Mouse (Mus musculus): ENCODE data around the gene Ubr3. TPM values are rescaled to one million over a fixed set of nuclear protein-coding genes. Genes with fewer than 3 reads are reported as not detected.

The Ubr3 gene
- total RNA-seq, 2 experiments from 2014 or later = 67.0 to 84.1 TPM

GRCm38 (mm10) chr2:70034895-70035294 is 137.8 kb downstream of the Ubr3 start:
- no peak for DNase-seq

GRCm38 (mm10) chr2:70035358-70035757 is 138.3 kb downstream of the Ubr3 start:
- DNase-seq = no peak

- peak; percentile 40 for DNase-seq
Observed at GRCm38 (mm10) chr2:70037221-70037620, 140.2 kb downstream of the Ubr3 start.

- DNase-seq = no peak
Observed at GRCm38 (mm10) chr2:70038752-70039151, 141.7 kb downstream of the Ubr3 start, which contains the start of gene Myo3b. Gene Myo3b (plus strand): TSS chr2:70039126.

- DNase-seq = no peak
Observed at GRCm38 (mm10) chr2:70044466-70044865, 147.4 kb downstream of the Ubr3 start.

- no peak for DNase-seq
Observed at GRCm38 (mm10) chr2:70047868-70048267, 150.8 kb downstream of the Ubr3 start.

GRCm38 (mm10) chr2:70053803-70054202 is 156.8 kb downstream of the Ubr3 start:
- DNase-seq = no peak

GRCm38 (mm10) chr2:70058201-70058600 is 161.2 kb downstream of the Ubr3 start:
- no peak for DNase-seq

- DNase-seq = no peak
Observed at GRCm38 (mm10) chr2:70060359-70061345, 163.6 kb downstream of the Ubr3 start.

GRCm38 (mm10) chr2:70065116-70065515 is 168.1 kb downstream of the Ubr3 start:
- DNase-seq = no peak

GRCm38 (mm10) chr2:70065729-70066300 is 168.8 kb downstream of the Ubr3 start:
- DNase-seq = no peak

- no peak for DNase-seq
Observed at GRCm38 (mm10) chr2:70066338-70067022, 169.4 kb downstream of the Ubr3 start.

GRCm38 (mm10) chr2:70069861-70070260 is 172.8 kb downstream of the Ubr3 start:
- DNase-seq = no peak

Other genes starting within 250 kb of the Ubr3 start
- gene Klhl41, start 227.1 kb upstream of the Ubr3 start, total RNA-seq (2021) = 10 to 100 TPM; 14.7 to 51.9 TPM
- gene Fastkd1, start 183.7 kb upstream of the Ubr3 start, total RNA-seq (2021) = 10 to 100 TPM; 29.5 to 38.9 TPM
- 10 to 100 TPM; 68.5 to 72.8 TPM for gene Ppig, start 174.7 kb upstream of the Ubr3 start, total RNA-seq (2021)
- gene Ccdc173, start 107.7 kb upstream of the Ubr3 start, total RNA-seq (2021) = 1 to 10 TPM; 1.3 to 1.9 TPM
- gene Phospho2, start 107.6 kb upstream of the Ubr3 start, total RNA-seq (2021) = 10 to 100 TPM; 15.8 to 18.1 TPM
- 10 to 100 TPM; 10.1 to 15.3 TPM for gene Klhl23, start 75.3 kb upstream of the Ubr3 start, total RNA-seq (2021)
- gene Ssb, start 35.7 kb upstream of the Ubr3 start, total RNA-seq (2021) = 100 to 1,000 TPM; 151 to 160 TPM
- gene Mettl5, start 11.6 kb upstream of the Ubr3 start, total RNA-seq (2021) = 10 to 100 TPM; 22.6 to 28.9 TPM
- not detected for gene Myo3b, start 141.9 kb downstream of the Ubr3 start, total RNA-seq (2021)

All from adrenal gland, postnatal 10 days (tissue).